Mouse (Mus musculus) cerebellum, postnatal 10 days (tissue): Measurements from ENCODE around the gene Cdc25a.
A peak's percentile ranks its signal among the peaks of the same experiment; 100 is the strongest.

Experiments used
- DNase-seq, 2 experiments: peaks; one replicate each; pipeline ENCODE4 v3.0.0; 2021; ENCODE audit warnings: mixed read lengths in 2 of 2

Gene Cdc25a

DNA sequence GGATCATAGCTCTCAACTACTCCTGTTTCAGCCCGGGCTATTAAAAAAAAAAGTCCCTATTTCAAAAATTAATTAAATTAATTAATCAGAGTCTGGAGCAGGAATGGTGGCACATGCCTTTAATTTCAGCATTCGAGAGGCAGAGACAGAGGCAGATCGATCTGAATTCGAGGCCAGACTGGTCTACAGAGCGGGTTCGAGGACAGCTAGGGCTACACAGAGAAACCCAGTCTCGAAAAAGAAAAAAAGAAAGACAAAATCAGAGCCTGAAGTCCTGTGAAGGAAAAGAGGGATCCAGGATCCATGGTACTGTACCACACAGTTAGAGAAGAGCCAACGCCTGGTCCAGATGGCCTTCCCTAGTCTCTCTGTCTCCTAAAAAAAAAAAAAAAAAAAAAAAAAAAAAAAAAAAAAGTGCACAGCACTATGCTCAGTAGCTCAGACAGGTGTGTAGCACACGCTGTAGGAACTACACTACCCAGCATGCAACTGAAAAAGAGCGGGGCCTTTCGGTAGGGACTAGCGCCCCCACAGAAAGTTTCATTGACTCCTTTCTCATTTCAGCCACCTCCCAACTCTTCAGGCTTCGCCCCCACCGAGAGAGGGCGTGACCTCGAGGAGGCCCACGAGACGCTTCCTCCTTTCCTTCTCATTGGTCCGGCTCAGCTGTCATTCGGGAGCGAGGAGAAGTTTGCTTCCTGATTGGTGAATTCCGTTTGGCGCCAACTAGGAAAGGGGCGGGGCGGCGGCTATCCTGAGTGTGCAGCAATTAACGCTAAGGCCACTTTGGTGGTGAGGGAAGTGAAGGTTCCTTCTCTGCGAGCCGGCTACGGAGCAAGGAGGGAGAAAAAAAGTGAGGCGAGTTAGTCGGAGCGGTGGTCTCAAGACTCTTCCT lies at the start of gene Cdc25a:
Cdc25a (plus strand) TSS at position 783 of the 895 bp plus-strand sequence.
- peak; percentile 99 for DNase-seq

DNA sequence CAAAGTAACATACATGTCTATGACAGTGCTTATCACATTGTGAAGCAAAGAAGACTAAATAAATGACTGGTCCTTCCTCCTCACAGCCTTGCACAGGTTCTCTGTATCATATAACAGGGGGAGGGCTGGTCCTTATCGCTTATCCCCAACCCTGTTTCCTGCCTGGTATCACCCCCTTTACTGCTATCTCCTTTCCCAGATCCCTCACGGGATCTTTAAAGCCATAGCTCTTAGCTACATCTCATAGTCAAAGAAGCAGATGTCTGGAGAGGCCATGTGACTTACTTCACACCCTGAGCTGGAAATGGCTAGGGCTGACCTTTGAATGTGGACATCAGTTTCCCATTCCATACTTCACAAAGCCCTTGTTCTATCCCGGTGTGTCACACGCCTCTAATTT lies 49.6 kb upstream of the Cdc25a start:
- DNase-seq, result no peak

DNA sequence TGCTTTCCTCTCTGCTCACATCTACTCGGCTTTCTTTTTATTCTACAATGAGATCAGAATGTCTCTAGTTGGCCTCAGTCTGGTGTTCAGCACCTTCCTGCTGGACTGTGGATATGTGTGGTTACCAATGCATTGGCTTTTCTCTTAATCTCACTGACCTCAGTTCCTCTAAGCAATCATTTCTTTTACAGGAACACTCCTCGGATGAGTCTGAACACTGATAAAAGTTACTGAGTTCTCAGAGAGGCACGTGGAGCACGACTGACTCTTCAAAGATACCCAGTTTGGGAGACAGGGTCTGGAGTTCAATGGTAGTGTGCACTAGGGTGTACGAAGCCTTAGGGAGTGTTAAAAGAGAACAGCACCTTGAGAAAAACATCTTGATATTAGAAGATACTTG lies 49.2 kb upstream of the Cdc25a start:
- no peak for DNase-seq

DNA sequence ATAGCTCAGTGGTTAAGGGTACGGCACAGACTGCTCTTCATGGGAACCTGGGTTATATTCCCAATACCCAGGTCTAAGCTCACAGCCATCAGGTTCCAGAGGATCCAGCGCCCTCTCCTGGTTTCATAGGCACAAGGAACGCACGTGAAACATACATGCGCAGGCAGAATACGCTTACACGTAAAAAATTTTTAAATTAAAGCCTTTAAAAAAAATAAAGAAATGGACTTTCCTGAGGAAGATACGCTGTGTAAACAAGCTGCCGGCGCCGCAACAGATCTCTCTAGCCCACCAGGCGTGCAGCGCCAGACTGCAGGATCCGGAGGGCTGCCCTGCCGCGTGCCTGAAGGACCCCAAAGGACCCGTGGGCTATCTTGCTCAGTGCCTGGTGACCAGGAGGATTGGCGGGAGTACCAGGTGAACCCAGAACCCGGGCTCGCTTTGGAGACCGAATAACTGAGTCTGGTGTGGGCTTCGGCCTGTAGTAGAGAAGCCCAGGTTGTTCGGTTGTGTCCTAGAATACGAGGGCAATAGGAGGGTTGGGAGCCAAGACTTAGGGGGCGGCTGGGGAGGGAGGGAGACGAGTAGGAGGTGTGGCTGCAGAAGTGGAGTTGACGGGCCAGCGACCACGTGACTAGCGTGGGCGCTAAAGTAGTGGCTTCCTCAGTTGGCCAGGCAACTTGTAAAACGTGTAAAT lies 42.8 kb upstream of the Cdc25a start, which contains the start of gene Nme6:
Nme6 (plus strand) TSS at position 359 of the 697 bp plus-strand sequence.
- peak; percentile 88 to 92 for DNase-seq

DNA sequence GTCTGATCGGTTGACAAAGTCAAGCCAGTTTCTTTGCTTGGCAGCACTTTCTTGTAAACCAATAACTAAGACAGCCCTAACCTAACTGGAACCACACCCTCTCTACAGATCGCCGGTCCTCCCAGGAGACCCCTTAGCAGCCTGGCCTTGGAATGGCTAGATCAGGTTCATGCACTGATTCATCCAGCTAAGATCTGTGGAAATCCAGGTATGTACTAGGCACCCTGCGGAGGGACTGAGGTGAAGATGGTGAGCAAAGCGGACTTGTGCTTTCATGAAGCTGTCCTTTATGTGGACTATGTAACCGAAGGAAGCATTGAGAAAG lies 42.3 kb upstream of the Cdc25a start:
- no peak for DNase-seq

DNA sequence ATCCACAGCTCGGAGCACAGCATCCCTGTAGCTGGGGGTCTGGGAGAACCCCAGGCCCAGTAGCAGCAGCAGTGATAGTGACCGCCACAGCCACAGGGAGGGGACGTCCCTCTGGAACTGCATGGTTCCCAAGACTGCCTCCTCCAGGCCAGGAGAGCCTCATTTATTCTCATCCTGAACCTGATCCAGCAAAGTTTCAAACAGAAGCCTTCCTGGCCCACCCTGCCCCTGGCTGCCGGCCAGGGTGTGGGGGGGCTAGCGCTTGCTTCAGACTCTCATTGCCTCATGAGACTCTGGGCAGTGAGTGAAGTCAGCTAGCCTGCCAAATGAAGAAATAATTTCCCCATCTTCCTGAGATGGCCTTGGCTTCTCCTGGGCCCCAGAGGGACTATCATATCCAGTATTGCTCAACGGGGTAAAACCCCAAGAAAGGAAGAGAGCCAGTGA lies 26.0 kb upstream of the Cdc25a start, which contains the start of gene Camp:
Camp (minus strand) TSS at position 306 of the 447 bp plus-strand sequence.
- peak; percentile 40 for DNase-seq

DNA sequence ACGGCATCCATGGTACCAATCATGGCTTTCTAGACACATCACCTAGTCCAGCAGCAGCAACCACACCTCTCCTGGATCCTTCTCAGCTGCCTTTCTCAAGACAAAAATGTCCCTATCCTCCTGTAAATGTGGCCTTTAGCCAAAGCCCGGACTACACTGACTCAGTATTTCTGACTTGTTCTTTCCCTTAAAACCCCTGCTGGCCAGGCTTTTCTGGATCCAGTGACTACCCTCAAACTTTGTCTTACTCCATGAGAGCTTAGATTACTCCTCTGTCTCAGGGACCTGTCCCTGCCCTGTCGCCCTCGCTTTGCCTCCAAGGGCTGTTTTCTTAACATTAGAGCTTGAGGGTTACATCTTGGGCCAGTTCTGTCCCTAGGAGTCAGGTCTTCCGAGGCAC lies 25.3 kb upstream of the Cdc25a start:
- DNase-seq, result no peak

DNA sequence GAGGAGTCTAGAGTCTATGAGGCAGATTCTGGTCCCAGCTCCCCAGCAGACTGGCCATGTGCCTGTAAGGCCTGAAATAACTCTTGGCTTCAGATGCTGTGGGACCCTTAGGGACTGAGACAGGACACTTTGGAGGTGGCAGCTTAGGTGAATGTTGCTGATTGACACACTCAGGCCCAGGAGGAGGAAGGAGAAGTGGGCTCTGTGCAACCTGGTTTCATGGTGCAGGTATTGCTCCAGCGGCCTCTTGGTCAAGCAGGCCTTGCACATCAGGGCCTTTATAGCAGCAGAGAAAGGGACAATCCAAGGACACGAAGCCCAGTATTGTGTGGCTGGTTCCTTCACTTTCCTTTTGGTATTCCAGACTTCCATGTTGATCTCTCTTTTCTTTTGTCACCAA lies 21.0 kb upstream of the Cdc25a start:
- no peak for DNase-seq

DNA sequence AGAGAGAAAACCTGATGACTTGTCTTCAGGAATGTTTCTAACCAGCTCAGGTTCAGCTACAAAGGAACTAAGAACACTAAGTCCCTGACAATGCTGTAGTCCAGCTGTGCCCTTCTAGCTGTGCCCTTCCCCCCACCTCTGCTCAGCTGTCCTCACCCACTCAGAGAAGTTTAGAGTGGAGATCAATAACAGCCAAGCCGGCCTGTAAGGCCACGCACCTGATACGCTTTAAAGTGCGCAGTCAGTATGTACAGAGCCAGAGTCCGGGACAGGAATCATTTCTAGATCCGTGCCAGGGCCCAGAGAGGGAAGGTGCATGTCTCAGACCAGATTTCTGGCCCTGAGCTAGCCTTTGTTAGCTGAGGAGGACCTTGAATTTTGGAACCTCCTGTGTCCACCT lies 19.4 kb upstream of the Cdc25a start:
- no peak for DNase-seq

DNA sequence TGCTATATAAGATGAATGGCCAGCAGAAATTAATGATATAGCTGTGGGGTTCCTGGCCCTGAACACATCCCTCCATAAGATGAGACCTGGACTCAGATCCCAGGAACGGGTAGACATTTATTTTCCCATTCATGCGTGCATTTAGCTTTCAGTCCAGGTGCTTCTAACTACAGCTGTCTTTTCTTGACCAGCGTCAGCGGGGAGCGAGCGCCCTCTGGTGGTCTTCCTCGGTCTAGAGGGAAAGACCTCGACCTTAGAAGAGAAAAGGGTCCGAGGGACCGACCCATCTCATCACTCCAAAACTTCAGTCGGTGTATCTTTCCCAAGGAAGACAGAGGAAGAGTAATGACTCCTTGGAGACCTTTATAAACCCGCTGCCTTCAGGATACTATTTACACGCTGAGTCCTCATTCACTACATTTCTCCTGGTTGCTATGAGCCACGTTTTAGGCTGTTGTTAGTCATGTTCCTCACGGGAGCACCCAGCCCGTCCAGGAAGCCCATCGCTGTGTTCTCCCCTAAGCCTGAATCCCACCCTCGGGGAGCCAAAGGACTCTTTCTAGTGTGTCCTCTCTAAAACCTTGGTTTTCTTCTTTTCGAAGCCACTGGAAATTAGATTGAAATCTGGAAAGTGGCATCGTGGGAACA lies 12.9 kb upstream of the Cdc25a start:
- peak; percentile 93 to 96 for DNase-seq

DNA sequence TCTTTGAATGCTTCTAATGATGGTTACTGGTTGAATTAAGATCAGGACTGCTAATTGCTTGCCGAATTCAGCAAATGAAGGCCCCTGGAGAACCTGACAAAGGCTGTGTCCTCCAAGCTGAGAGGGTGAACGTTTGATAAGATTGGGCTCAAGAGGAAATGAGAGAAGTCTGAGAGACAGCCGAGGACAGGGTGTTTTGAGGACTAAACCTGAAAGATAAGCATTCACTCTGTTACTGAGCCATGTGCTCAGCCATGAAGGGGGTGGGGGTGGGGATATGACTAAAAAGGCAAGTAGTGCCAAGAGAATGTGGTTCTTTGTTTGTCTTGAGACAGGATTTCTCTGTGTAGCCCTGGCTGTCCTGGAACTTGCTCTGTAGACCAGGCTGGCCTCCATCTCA lies 12.3 kb upstream of the Cdc25a start:
- DNase-seq, result no peak

DNA sequence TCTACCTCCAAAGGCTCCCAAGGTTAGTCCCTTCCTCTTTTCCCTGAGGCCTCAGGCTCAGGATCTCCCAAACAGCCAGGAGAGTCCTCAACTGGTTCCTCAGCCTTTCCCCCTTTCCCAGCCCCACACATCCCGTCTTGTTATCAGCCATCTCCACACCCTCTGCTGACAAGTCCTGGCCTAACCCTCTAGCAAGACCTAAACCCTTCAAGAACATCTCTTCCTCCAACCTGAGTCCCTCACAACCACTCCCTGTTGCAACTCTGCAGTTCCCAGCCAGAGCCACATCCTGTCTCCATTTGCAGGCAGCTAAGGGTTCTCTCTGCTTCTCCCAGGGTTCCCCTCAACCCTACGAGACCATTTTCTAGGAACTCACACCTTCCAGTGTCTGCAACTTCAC lies 9.2 kb upstream of the Cdc25a start:
- no peak for DNase-seq

DNA sequence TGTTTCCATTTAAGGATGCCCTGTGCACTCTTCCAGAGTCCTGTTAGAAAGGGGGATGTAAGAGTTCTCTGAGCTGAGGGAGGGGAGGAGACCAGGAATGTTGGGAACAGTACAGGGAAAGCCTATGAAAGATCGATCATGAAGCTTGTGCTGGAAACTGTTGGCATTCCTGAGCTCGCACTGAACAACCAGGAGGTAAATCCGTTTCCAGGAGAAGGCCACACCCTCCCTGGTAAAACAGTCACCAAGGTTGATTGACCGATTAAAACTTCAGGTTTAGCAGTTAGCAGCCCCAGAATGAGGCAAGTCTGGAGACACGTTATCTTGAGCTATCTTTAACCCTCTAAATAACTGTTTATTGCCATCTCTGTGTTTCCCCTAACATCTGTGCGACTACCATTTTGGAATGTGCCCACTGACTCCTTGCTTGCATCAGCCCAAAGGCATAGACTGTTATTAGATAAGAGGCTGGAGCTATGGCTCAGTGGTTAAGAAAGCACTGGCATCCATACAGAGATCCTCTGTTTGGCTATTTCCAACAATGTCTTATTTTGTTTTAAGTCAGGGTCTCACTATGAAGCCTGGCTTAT lies 4.3 kb upstream of the Cdc25a start:
- DNase-seq, result no peak

DNA sequence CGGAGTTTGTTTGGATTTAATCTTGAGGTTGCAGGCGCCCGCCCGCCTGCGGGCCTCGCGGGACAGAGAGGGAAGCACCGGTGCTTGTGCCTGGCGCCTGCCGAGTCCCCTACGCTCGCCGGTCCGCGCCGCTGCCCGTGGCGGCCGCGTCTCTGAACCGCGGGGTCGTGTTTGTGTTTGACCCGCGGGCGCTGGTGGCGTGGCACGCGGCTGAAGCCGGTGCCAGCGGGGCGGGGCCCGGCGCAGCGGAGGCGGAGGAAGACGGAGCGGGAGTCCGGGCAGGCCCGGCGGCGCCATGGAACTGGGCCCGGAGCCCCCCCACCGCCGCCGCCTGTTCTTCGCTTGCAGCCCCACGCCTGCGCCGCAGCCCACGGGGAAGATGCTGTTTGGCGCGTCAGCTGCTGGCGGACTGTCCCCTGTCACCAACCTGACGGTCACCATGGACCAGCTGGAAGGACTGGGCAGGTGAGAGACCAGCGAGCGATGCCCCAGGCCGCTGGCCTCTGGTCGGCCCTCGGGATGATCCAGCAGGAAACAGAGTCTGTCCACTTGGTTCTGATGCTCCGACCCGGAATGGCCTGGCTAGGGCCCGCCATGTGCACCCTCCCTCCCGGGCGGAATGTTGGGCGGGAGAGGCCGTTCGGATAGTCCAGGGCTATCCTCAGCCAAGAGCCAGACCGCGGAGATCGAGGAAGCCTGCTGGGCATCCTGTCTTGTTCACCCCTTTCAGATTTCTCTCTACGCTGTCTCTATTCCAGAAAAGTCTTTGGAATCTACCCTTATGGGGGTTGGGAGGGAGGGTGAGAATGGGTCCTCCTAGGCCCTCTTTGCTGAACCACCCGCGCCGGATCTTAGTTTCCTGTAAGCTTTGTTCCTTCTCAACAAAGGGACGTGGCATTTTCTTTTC lies 569 bp downstream of the Cdc25a start:
- peak; percentile 88 to 91 for DNase-seq

DNA sequence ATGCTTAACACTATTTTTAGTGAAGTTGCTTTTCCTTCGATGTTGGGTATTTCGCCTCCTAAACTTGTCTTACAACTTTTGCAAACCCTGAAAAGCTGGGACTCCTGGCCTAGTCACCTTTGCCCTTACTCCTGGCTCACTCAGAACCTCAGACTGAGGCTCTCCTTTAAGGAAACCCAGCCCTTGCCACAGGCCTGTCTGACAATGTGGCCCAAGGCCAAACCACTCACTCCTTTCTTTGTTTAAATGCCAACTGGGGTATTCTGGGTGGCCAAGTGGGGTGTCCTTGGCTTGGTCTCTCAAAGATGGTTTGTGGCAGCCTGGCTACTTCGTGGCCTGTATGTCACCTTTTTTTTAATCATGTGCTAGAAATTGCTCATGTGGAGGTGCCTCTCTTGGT lies 1.4 kb downstream of the Cdc25a start:
- peak; percentile 57 to 64 for DNase-seq

DNA sequence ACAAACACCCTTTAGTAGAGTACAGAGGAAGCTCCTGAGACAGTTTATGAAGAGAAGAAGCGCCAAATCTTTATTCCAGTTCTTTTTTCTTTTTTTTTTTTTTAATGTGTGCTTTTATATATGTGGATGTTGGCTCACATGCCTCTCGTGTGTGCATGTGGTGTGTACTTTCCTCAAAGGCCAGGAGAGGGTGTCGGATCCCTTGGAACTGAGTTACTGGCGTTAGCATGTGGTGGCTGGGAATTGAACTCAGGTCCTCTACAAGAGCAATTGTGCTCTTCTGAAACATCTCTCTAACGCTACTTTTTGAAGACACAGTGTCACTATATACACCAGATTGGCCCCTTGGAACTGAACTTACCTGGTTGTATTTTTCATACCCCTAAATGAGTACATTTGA lies 2.3 kb downstream of the Cdc25a start:
- no peak for DNase-seq

DNA sequence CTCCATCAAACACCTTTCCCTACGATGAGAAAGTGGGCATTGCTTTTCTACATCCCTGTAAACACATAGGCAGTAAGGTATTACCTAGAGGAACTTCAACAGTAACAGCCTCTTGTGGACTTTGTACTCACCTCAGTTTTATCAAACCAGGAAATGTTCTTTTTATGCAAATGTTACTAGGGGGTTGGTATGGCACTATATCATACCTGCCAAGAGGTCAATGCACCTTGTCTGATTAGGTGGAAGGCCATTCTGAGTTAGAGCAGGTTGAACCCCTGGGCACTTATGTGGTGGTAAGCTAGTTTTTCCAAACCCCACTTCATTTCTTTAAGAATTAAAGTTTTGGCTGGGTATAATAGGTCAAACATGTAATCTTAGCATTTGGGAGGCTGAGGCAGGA lies 3.9 kb downstream of the Cdc25a start:
- no peak for DNase-seq

DNA sequence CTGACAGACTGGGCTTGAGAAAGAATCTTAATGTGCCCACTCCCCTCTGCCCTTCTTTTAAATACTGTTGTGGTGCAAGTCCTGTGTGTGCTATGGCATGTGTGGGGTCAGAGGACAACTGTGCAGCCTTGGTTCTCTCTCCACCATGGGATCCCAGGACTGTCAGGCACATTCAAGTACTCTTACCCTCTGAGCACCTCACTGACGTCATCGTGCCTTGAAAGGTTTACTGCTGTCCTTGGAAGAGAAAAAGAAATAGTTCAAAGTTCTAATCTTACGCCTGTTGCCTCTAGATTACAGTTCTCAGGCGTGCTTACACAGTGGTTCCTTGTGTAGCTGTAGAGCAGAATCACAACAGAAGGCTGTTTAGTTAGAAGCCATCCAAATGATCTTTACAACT lies 10.9 kb downstream of the Cdc25a start:
- no peak for DNase-seq

DNA sequence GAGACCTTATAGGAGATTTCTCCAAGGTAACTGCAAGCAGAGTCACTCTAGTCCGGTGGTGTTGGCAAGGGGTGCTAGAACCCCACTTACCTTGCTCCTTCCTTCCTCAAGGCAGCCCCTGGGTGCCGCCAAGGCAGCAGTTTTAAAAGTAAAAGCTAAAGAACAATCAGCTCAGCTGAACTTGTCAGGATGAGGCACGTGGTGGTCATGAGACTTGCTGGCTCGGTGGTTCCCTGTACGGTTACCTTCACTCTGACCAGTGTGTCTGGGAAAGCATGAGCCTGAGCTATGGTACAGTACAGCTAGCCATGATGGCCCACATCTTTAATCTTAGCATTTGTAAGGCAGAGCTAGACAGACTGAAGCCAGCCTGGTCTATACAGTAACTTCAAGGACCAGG lies 11.9 kb downstream of the Cdc25a start:
- no peak for DNase-seq

DNA sequence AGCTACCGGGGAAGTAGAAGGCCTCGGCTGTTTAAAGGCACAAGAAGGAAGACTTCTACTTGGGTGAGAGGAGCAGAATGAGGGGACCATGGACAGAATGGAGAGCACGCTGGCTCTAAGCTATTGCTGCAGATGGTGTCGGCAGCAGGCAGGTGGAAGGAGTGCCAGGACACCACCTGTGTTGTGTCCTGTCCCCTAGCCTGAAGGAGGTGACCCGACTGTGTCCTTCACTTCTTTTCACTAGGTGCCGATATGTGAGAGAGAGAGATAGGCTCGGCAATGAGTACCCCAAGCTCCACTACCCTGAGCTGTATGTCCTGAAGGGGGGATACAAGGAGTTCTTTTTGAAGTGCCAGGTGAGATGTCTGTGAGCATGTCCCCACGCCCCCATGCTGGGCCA lies 16.1 kb downstream of the Cdc25a start:
- DNase-seq, result peak; percentile 28 to 47

DNA sequence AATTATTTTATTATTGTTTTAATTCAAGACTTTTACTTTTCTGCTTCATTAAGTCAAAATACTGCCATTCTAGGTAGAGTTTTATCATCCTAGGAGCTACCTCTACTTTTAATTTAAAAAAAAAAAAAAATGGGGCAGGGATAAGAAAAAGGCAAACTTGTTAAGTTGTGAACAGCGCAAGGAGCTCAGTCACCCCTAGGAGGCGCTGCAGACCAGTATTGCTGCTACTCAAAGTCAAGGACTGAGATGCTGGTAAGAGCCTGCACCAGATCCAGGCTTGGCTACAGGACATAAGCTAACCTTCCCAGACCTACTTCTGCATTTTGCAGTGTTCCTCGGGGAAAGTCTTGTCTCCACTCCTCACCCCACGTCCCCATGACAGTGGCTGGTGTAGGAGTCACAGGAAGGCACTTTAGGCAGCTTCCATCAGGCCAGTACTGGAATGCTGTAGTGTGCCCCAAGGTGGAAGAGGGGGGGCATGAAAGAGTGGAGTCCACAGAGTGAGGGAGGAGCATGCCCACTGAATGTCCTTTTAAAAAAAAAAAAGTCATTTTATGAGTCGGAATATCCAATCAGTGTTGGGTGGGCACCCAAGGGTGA lies 17.4 kb downstream of the Cdc25a start:
- peak; percentile 87 to 92 for DNase-seq
